Comparison of ENCODE assay signal across 15 mouse cellular contexts in genomic region chr10:8935601-8936000, GRCm38 (mm10). TPM values are rescaled to one million over a fixed set of nuclear protein-coding genes. Genes with fewer than 3 reads are reported as not detected.
DNase-seq lines count a peak whose midpoint lies in the region; ATAC-seq and TF ChIP-seq lines count a peak whose summit lies in the region.
"Had no signal": no experiment of that assay in that cellular context is flagged by ENCODE, and none has a peak within 500 bp of the region (broad histone marks: within the 10 kb centered on the region; RNA-seq: fewer than 3 reads in every experiment).

No protein-coding gene starts in this region.

- dilution Hi-C loops in CH12.LX (cut with MboI; ENCODE audit: extremely low pct_ligation_motif_present, extremely low pct_unique_long_range_greater_than_20kb, low sequenced_read_pairs), result no loop called here

- no peak overlapping the region for H3K4me3 ChIP-seq in intestine, embryonic 15.5 days (replicated peaks)
- H3K4me3 ChIP-seq in intestine, postnatal 0 days (ENCODE audit: low read depth, low read length), result no peak overlapping the region
- H3K4me3 ChIP-seq in CH12.LX (replicated peaks in 1 of 3; ENCODE audit: low read depth in 2 of 3, low read length in 2 of 3, poor library complexity in 1 of 3), result no peak overlapping the region
- no peak overlapping the region for H3K4me3 ChIP-seq in heart, embryonic 16.5 days (ENCODE audit: low read length)
- H3K4me3 ChIP-seq in kidney, embryonic 16.5 days (ENCODE audit: low read length), result no peak overlapping the region
- H3K4me3 ChIP-seq: hindbrain, embryonic 12.5 days; limb, embryonic 10.5 days had no signal

- peaks cover 20% of the 10 kb centered on the region for H3K4me1 ChIP-seq in intestine, embryonic 15.5 days (replicated peaks)
- H3K4me1 ChIP-seq in intestine, postnatal 0 days (replicated peaks; ENCODE audit: control insufficient read depth, insufficient read depth, low read length), result peaks cover 4% of the 10 kb centered on the region; the same call in 1 of the 2 replicates
- H3K4me1 ChIP-seq in CH12.LX (ENCODE audit: control insufficient read depth in 1 of 2, insufficient read depth in 2 of 2), result peaks cover 20 to 64% of the 10 kb centered on the region in 2 experiments
- H3K4me1 ChIP-seq in heart, embryonic 16.5 days (ENCODE audit: control insufficient read depth, insufficient read depth, low read length), result 0 out of 2 replicates have a peak, but pooled peaks cover 2% of the 10 kb centered on the region
- peaks cover 8% of the 10 kb centered on the region for H3K4me1 ChIP-seq in kidney, embryonic 16.5 days (ENCODE audit: insufficient read depth, low read length)
- H3K4me1 ChIP-seq: hindbrain, embryonic 12.5 days had no signal

- TF ChIP-seq RAD21 in CH12.LX (IDR thresholded peaks at IDR 0.05; ENCODE audit: low read depth, low read length), result peak; percentile 15

- no peaks in the 10 kb centered on the region for H3K36me3 ChIP-seq in intestine, embryonic 15.5 days
- H3K36me3 ChIP-seq in intestine, postnatal 0 days (ENCODE audit: control insufficient read depth, insufficient read depth), result no peaks in the 10 kb centered on the region
- no peaks in the 10 kb centered on the region for H3K36me3 ChIP-seq in CH12.LX (replicated peaks in 1 of 2; ENCODE audit: control insufficient read depth in 1 of 2, insufficient read depth in 1 of 2, low read length in 1 of 2)
- H3K36me3 ChIP-seq in heart, embryonic 16.5 days (ENCODE audit: control insufficient read depth, insufficient read depth), result no peaks in the 10 kb centered on the region
- H3K36me3 ChIP-seq in kidney, embryonic 16.5 days (ENCODE audit: insufficient read depth, low read length), result no peaks in the 10 kb centered on the region
- H3K36me3 ChIP-seq: hindbrain, embryonic 12.5 days; limb, embryonic 10.5 days had no signal

- 0 out of 2 replicates have a peak, but pooled peaks have one; percentile 25 for TF ChIP-seq POLR2A in CH12.LX (IDR thresholded peaks at IDR 0.05; ENCODE audit: low read depth, low read length)

- ATAC-seq in intestine, embryonic 15.5 days, result peak; percentile 10; the same call in 1 of the 2 replicates
- no peak for ATAC-seq in intestine, postnatal 0 days
- peak; percentile 65; the same call in 1 of the 2 replicates for ATAC-seq in heart, embryonic 16.5 days (replicated peaks; ENCODE audit: extremely low read depth, insufficient read depth, low FRiP score)
- peak; percentile 86 for ATAC-seq in kidney, embryonic 16.5 days (ENCODE audit: low FRiP score, low TSS enrichment)
- no peak for ATAC-seq in monocyte, adult 5-6 weeks (replicated peaks; ENCODE audit: insufficient number of reproducible peaks, low FRiP score, low TSS enrichment, poor library complexity, severe bottlenecking)
- ATAC-seq: CD4-positive, CD25-positive, alpha-beta regulatory T cell, adult 4 months; liver, postnatal 0 days; Patski had no signal

- WGBS in intestine, embryonic 15.5 days, result 32% methylated on average over 4 of the region's 4 CpGs
- WGBS in intestine, postnatal 0 days, result 36% methylated on average over 4 of the region's 4 CpGs
- 39% methylated on average over 4 of the region's 4 CpGs for WGBS in heart, embryonic 16.5 days
- 40% methylated on average over 4 of the region's 4 CpGs for WGBS in kidney, embryonic 16.5 days

- no peak for TF ChIP-seq CTCF in intestine, postnatal 0 days (IDR thresholded peaks at IDR 0.05; ENCODE audit: low read depth)
- TF ChIP-seq CTCF in CH12.LX (conservative IDR thresholded peaks at IDR 0.05 in 1 of 2, IDR thresholded peaks at IDR 0.05 in 1 of 2; ENCODE audit: low read depth in 2 of 2, low read length in 2 of 2), result peak in 1 of 2 experiments; percentile 29; a peak in 1 of 4 replicates

- H3K9ac ChIP-seq in intestine, embryonic 15.5 days, result no peak overlapping the region
- no peak overlapping the region for H3K9ac ChIP-seq in intestine, postnatal 0 days (ENCODE audit: low read depth, low read length)
- no peak overlapping the region; the same call in 1 of the 2 replicates for H3K9ac ChIP-seq in CH12.LX (ENCODE audit: insufficient read depth, low read depth)
- H3K9ac ChIP-seq in heart, embryonic 16.5 days (ENCODE audit: low read length), result no peak overlapping the region
- no peak overlapping the region for H3K9ac ChIP-seq in kidney, embryonic 16.5 days (replicated peaks; ENCODE audit: low read length)
- H3K9ac ChIP-seq: hindbrain, embryonic 12.5 days; liver, postnatal 0 days had no signal

- H3K79me2 ChIP-seq in CH12.LX (replicated peaks; ENCODE audit: control insufficient read depth, extremely low read depth, insufficient read depth, poor library complexity, severe bottlenecking), result no peaks in the 10 kb centered on the region

- peak; percentile 64 for TF ChIP-seq EP300 in CH12.LX (IDR thresholded peaks at IDR 0.05; ENCODE audit: low read length)

- no peak overlapping the region for H3K4me2 ChIP-seq in intestine, embryonic 15.5 days (replicated peaks)
- H3K4me2 ChIP-seq in intestine, postnatal 0 days (replicated peaks; ENCODE audit: low read depth), result no peak overlapping the region
- H3K4me2 ChIP-seq in CH12.LX (ENCODE audit: insufficient read depth, low read depth, poor library complexity, severe bottlenecking), result 0 out of 2 replicates have a peak overlapping the region, but pooled peaks have one; percentile 32
- H3K4me2 ChIP-seq in heart, embryonic 16.5 days (ENCODE audit: low read depth, low read length), result no peak overlapping the region
- H3K4me2 ChIP-seq in kidney, embryonic 16.5 days (replicated peaks; ENCODE audit: low read depth, low read length), result no peak overlapping the region
- H3K4me2 ChIP-seq: hindbrain, embryonic 12.5 days had no signal

- peak; percentile 82 for DNase-seq in CH12.LX (ENCODE audit: extremely low read depth)
- DNase-seq in left cerebral cortex, adult 9 months (ENCODE audit: low spot score in 2 of 2), result no peak
- DNase-seq in thymus, postnatal 14 days, result no peak
- DNase-seq: adrenal gland, postnatal 25 days; liver, postnatal 0 days; midbrain, embryonic 14.5 days had no signal

- H3K27me3 ChIP-seq in intestine, embryonic 15.5 days (replicated peaks), result no peaks in the 10 kb centered on the region
- no peaks in the 10 kb centered on the region for H3K27me3 ChIP-seq in intestine, postnatal 0 days (replicated peaks; ENCODE audit: control insufficient read depth, insufficient read depth, low read length)
- H3K27me3 ChIP-seq in CH12.LX (replicated peaks), result no peaks in the 10 kb centered on the region
- no peaks in the 10 kb centered on the region for H3K27me3 ChIP-seq in heart, embryonic 16.5 days (ENCODE audit: control insufficient read depth, insufficient read depth, low read length)
- H3K27me3 ChIP-seq in kidney, embryonic 16.5 days (ENCODE audit: insufficient read depth, low read length), result no peaks in the 10 kb centered on the region
- H3K27me3 ChIP-seq: hindbrain, embryonic 12.5 days; Patski had no signal

- H3K9me3 ChIP-seq in intestine, embryonic 15.5 days, result no peaks in the 10 kb centered on the region
- H3K9me3 ChIP-seq in intestine, postnatal 0 days (ENCODE audit: control insufficient read depth), result no peaks in the 10 kb centered on the region
- H3K9me3 ChIP-seq in CH12.LX (replicated peaks; ENCODE audit: low read length), result no peaks in the 10 kb centered on the region
- H3K9me3 ChIP-seq in heart, embryonic 16.5 days (replicated peaks; ENCODE audit: control insufficient read depth, low read length), result no peaks in the 10 kb centered on the region
- H3K9me3 ChIP-seq in kidney, embryonic 16.5 days (ENCODE audit: low read length), result no peaks in the 10 kb centered on the region
- H3K9me3 ChIP-seq: hindbrain, embryonic 12.5 days; limb, embryonic 10.5 days had no signal

- in situ Hi-C loops in CH12.LX (cut with MboI; ENCODE audit: low pct_ligation_motif_present, low pct_unique_long_range_greater_than_20kb, low sequenced_read_pairs), result no loop called here

- H3K27ac ChIP-seq in intestine, embryonic 15.5 days, result no peak overlapping the region
- H3K27ac ChIP-seq in intestine, postnatal 0 days (ENCODE audit: low read depth, low read length), result no peak overlapping the region
- H3K27ac ChIP-seq in CH12.LX (ENCODE audit: insufficient read depth, low read depth), result peak overlapping the region; percentile 51; the same call in 1 of the 2 replicates
- H3K27ac ChIP-seq in heart, embryonic 16.5 days (ENCODE audit: low read length), result no peak overlapping the region
- no peak overlapping the region for H3K27ac ChIP-seq in kidney, embryonic 16.5 days (ENCODE audit: low read length)
- H3K27ac ChIP-seq: hindbrain, embryonic 12.5 days; limb, embryonic 10.5 days had no signal

TF ChIP-seq in CH12.LX, 34 proteins besides CTCF, POLR2A, EP300 and RAD21 (continues in another document):
- TF ChIP-seq ZNF384 (IDR thresholded peaks at IDR 0.05; ENCODE audit: low read depth, low read length) (peak; percentile 13; the same call in 1 of the 2 replicates), JUND (conservative IDR thresholded peaks at IDR 0.05; ENCODE audit: low read depth, low read length) (no peak), UBTF (IDR thresholded peaks at IDR 0.05; ENCODE audit: low read depth, low read length) (no peak), E2F4 (IDR thresholded peaks at IDR 0.05; ENCODE audit: insufficient replicate concordance, low read depth, low read length) (no peak), MEF2A (IDR thresholded peaks at IDR 0.05; ENCODE audit: borderline replicate concordance, low read depth, low read length) (peak; percentile 64; the same call in 1 of the 2 replicates), GABPA (IDR thresholded peaks at IDR 0.05; ENCODE audit: insufficient replicate concordance, low read depth, low read length) (no peak), POLR2AphosphoS2 (IDR thresholded peaks at IDR 0.05; ENCODE audit: low read depth, low read length) (no peak), KAT2A (IDR thresholded peaks at IDR 0.05; ENCODE audit: insufficient replicate concordance, low read length) (0 out of 2 replicates have a peak, but pooled peaks have one; percentile 41), MAFK (IDR thresholded peaks at IDR 0.05; ENCODE audit: insufficient replicate concordance, low read length) (no peak), PAX5 (IDR thresholded peaks at IDR 0.05; ENCODE audit: low read length) (no peak), USF1 (IDR thresholded peaks at IDR 0.05; ENCODE audit: low read depth, low read length) (peak; percentile 87), ELF1 (IDR thresholded peaks at IDR 0.05; ENCODE audit: low read depth, low read length) (no peak), IRF4 (IDR thresholded peaks at IDR 0.05; ENCODE audit: low read depth, low read length) (peak; percentile 68), RCOR1 (conservative IDR thresholded peaks at IDR 0.05; ENCODE audit: low read depth, low read length) (no peak)

RNA-seq across cellular contexts. Expression of gene Sash1, which starts 49.7 kb away (rescaled TPM):
- polyA plus RNA-seq in intestine, embryonic 15.5 days (2015; fragmentation: Nextera tagmentation; extraction: Ambion mirVana), result 5.7 TPM in 2 replicates
- polyA plus RNA-seq in intestine, postnatal 0 days (2015; fragmentation: Nextera tagmentation; extraction: Ambion mirVana), result 2.8 and 5.1 TPM in 2 replicates
- total RNA-seq in CH12.LX (2012; rRNA removed) (0.29 and 0.59 TPM in 2 replicates), CH12.LX (2014; rRNA removed) (0.07 and 0.09 TPM in 2 replicates)
- 0.20 and 0.24 TPM in 2 replicates for polyA plus RNA-seq in CH12.LX (2012; ENCODE audit: insufficient read length, low read depth)
- polyA plus RNA-seq in heart, embryonic 16.5 days (2015; fragmentation: Nextera tagmentation; extraction: Ambion mirVana), result 2.6 and 3.8 TPM in 2 replicates
- 3.1 and 3.9 TPM in 2 replicates for polyA plus RNA-seq in kidney, embryonic 16.5 days (2015; fragmentation: Nextera tagmentation; extraction: Ambion mirVana)
- total RNA-seq in monocyte, adult 5-6 weeks (2017), result 3.2 to 4.5 TPM (median 4.5 TPM) in 3 replicates
- polyA plus RNA-seq: CD4-positive, CD25-positive, alpha-beta regulatory T cell, adult 4 months had no signal

Comparison
In these comparisons a context has a peak if more than half of its experiments do, and no peak if none do; other contexts are left out.
1. ATAC-seq: peak in intestine, embryonic 15.5 days (single experiment), heart, embryonic 16.5 days (single experiment) and kidney, embryonic 16.5 days (single experiment); none in intestine, postnatal 0 days (single experiment) and monocyte, adult 5-6 weeks (single experiment).